Mouse (Mus musculus) intestine, embryonic 15.5 days (tissue): ENCODE data around the gene Prr32. TPM values are rescaled to one million over a fixed set of nuclear protein-coding genes. Genes with fewer than 3 reads are reported as not detected.

Source experiments
- ATAC-seq: fragments of 200-750 bp; cut with Nextera tagmentation; 2 replicates; pipeline ENCODE4 v1.8.0; 2017; ENCODE audit warnings: moderate TSS enrichment, moderate library complexity
- H3K27ac ChIP-seq: fragments of 300-500 bp; sonication (generic); 2 replicates; pipeline ENCODE4 v1.5.1; 2015; ENCODE audit warnings: mild to moderate bottlenecking, inconsistent platforms
- H3K27me3 ChIP-seq: fragments of 300-500 bp; sonication (generic); replicated peaks from 2 replicates; pipeline ENCODE4 v1.6.1; 2015; ENCODE audit warnings: inconsistent platforms
- H3K36me3 ChIP-seq: fragments of 300-500 bp; sonication (generic); 2 replicates; pipeline ENCODE4 v1.6.1; 2015; ENCODE audit warnings: inconsistent platforms
- H3K4me1 ChIP-seq: fragments of 300-500 bp; sonication (generic); replicated peaks from 2 replicates; pipeline ENCODE4 v1.6.1; 2015; ENCODE audit warnings: inconsistent platforms
- H3K4me2 ChIP-seq: fragments of 300-500 bp; sonication (generic); replicated peaks from 2 replicates; pipeline ENCODE4 v1.6.1; 2015; ENCODE audit warnings: mild to moderate bottlenecking, inconsistent platforms
- H3K4me3 ChIP-seq: fragments of 300-500 bp; sonication (generic); replicated peaks from 2 replicates; pipeline ENCODE4 v1.5.1; 2015; ENCODE audit warnings: inconsistent platforms
- H3K9ac ChIP-seq: fragments of 300-500 bp; sonication (generic); 2 replicates; pipeline ENCODE4 v1.6.1; 2015; ENCODE audit warnings: inconsistent platforms
- H3K9me3 ChIP-seq: fragments of 300-500 bp; sonication (generic); 2 replicates; pipeline ENCODE4 v1.6.1; 2016; ENCODE audit warnings: inconsistent platforms
- WGBS: fragments of 180-500 bp; shearing (Covaris S2); methylation state at CpG from one replicate; pipeline ENCODE4 v1.1.7; 2015; 5-methylcytosine and 5-hydroxymethylcytosine counted together
- polyA plus RNA-seq: library from polyadenylated mRNA; unstranded; fragments of >200 nt; fragmentation: Nextera tagmentation; extraction: Ambion mirVana; gene quantifications from 2 replicates; pipeline ENCODE4 v1.2.1, GENCODE M21; 2015

Prr32 gene
- 0.21 TPM in 1 of 2 replicates, not detected in the other for polyA plus RNA-seq

GRCm38 (mm10) chrX:45090604-45091003, at the start of gene Prr32:
TSS of gene Prr32 (plus strand) at chrX:45090904.
- no peaks in the 10 kb centered on the region for H3K4me1 ChIP-seq
- H3K9me3 ChIP-seq: no peaks in the 10 kb centered on the region
- H3K27me3 ChIP-seq: no peaks in the 10 kb centered on the region
- H3K36me3 ChIP-seq: no peaks in the 10 kb centered on the region
- no peak within 1 kb of the TSS for H3K4me2 ChIP-seq
- no peak within 1 kb of the TSS for H3K9ac ChIP-seq
- H3K27ac ChIP-seq: no peak within 1 kb of the TSS
- WGBS: 74% methylated on average over 1 of the region's 1 CpGs
- H3K4me3 ChIP-seq: no peak within 1 kb of the TSS
- ATAC-seq: no peak
